Mouse (Mus musculus): ENCODE measurements around the gene Arrb2.
A peak's percentile ranks its signal among the peaks of the same experiment; 100 is the strongest.
"Not testable (repeated sequence)": the region's sequence is repeated elsewhere in the genome, so short reads cannot be mapped to it uniquely, and the experiment has no call there.

The Arrb2 gene

GRCm38 (mm10) chr11:70446756-70447155 lies 14.3 kb downstream of the Arrb2 start:
- no peak for DNase-seq (ENCODE audit: low spot score)

DNA sequence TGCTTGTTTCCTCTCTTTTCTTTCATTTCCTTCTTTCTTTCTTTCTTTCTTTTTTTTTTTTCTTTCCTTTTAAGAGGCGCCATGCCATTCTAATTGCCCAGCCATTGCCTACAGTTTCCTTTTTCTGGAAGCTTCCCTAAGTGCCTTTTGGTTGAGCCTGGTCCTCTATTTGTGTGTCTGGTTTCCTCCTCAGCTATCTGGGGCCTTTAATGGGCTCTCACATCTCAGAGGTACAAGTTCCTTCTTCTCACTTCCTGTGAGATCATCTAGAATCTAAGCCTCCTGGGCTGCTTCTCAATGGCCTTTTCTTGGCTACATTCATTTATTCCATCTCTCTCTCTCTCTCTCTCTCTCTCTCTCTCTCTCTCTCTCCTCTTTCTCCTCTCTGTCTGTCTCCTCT lies 14.9 kb downstream of the Arrb2 start:
- DNase-seq (ENCODE audit: low spot score), result no peak

DNA sequence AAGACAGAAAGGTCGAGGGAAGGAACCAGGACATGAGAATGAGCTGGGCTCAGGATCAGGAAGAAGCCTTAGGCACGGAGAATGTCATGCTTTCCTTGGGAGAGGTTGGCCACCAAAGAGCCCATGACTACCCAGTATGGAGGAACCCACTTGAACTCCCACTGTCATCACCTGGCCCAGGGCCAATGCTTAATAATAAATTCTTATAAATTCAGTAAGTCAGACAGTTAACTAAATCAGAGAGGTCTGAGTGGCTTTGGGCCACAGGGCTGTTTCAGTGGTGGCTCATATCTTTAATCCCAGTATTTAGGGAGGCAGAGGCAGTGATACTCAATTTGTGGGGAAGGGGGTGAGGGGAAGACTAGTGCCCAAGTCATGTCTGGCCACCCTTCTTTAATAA lies 18.5 kb downstream of the Arrb2 start:
- DNase-seq (ENCODE audit: low spot score), result no peak

DNA sequence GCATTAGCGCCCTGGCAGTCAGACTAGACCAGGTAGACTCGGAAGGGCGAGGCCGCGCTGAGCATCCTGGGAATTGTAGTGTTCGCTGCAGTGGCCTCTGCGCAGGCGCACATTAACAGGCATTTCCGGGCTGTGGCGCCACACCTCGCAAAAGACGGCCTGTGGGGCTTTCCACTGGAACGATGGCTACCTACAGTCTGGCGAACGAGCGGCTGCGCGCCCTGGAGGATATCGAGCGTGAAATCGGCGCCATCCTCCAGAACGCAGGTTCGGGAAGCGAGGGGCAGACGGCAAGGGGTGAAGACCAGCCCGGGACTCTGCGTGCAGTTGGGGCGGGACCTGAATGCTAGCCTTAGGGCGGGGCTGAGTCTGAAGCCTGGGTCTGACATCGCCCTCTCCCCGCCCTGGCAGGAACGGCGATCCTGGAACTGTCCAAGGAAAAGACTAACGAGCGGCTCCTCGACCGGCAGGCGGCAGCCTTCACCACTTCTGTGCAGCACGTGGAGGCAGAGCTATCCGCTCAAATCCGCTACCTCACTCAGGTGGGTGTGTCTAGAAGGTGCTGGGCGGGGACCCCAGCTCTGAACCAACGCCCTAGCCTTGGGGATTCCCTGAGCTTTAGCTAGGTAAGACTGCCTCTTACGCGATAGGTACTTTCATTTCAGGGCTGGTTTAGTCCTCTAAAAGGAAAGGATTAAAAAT lies 19.5 kb downstream of the Arrb2 start, which contains the start of gene Med11:
Med11 (plus strand) TSS at position 123 of the 702 bp plus-strand sequence.
- peak; percentile 89 for DNase-seq (ENCODE audit: low spot score)

- DNase-seq (ENCODE audit: low spot score), result no peak
These were observed 21.0 kb downstream of the Arrb2 start for GRCm38 (mm10) chr11:70453261-70454044.

DNA sequence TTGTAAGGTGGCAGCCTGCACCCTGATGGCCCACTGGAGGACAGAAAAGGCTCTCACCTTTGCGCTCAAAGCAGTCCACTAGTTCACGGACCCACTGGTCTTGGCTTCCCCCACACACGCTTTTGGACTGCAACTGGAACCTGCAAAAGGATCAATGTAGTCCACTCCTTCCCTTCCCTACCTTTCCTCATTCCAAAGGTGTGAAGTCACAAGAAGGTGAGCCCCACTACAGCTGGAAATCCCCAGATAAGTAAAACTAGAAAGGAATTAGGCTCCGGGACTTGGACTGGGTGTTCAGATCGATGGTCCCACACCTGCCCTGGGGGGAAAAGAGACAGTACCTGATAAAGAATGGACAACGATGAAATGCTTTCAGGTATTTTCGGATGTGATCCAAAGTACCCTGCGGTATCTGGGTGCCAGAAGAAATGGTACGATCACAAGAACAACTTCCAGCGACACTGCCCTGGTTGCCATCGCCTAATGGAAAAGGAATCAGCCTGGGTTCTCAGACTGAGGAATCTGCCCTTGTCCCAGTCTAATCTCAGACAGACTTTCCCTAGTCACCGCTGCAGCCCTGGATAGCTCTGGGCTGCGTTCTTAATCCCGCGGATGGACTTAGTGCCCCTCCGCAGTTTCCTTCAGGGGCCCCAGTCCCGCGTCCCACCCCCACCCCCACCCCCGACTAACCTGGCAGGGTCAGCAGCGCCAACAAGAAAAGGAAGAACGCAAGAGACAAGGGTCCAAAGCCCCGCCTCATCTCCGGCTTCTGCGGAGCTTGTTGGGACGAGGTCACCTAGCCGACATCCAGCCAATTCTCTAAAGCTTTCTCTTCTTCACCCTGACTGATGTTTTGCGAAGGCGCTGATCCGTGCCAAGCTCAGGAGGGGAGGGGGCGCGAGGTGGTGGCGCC lies 26.5 kb downstream of the Arrb2 start, which contains the start of gene Zmynd15:
Zmynd15 (plus strand) TSS at position 746 of the 913 bp plus-strand sequence.
- no peak for DNase-seq (ENCODE audit: low spot score)

DNA sequence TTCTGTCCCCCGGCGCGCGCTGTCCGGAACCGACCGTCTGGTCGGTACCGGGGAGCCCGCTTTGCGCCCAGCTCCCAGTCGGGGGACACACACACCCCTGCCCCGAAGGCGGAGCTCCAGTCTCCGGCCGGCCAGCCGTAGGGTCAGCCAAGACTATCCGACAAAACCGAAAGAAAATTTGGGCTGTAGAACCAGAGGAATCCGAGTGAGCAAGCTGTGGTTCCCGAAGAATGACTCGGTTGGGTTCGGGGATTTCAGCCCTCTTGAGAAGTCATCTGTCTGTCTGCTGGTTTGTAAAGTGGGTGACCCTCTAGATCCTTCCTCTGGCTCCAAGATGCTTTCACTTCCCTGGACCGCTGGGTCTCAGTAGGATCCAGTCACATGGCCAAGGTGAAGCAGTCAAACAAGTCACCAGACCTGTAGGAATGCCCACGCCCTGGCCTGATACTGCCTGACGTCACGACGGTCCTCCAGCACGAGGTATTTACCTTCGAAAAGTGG lies 27.2 kb downstream of the Arrb2 start, which contains the start of gene Cxcl16:
Cxcl16 (minus strand) TSS at position 384 of the 501 bp plus-strand sequence.
- DNase-seq (ENCODE audit: low spot score), result no peak

- DNase-seq (ENCODE audit: low spot score), result no peak
These were observed 31.5 kb downstream of the Arrb2 start for GRCm38 (mm10) chr11:70463970-70464369.

DNA sequence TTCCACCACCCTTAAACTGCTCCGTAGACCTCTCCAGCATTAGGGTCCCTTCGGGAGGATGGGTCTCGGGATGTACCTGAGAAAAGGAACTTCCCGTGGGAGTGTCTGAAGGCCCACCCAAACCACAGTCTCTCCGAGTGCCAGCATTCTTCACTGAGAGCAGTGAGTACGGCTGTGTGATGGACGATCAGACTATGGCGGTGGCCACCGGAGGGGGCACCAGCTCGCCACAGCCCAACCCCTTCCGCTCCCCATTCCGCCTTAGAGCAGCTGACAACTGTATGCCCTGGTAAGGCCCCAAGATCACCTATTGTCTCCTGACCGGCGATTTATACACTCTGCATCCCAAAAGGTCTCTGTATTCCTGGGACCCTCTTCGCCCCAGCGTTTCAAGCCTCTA lies 32.8 kb downstream of the Arrb2 start:
- DNase-seq (ENCODE audit: low spot score), result no peak

- no peak for DNase-seq (ENCODE audit: low spot score)
These were observed 33.4 kb downstream of the Arrb2 start for GRCm38 (mm10) chr11:70465824-70466223.

DNA sequence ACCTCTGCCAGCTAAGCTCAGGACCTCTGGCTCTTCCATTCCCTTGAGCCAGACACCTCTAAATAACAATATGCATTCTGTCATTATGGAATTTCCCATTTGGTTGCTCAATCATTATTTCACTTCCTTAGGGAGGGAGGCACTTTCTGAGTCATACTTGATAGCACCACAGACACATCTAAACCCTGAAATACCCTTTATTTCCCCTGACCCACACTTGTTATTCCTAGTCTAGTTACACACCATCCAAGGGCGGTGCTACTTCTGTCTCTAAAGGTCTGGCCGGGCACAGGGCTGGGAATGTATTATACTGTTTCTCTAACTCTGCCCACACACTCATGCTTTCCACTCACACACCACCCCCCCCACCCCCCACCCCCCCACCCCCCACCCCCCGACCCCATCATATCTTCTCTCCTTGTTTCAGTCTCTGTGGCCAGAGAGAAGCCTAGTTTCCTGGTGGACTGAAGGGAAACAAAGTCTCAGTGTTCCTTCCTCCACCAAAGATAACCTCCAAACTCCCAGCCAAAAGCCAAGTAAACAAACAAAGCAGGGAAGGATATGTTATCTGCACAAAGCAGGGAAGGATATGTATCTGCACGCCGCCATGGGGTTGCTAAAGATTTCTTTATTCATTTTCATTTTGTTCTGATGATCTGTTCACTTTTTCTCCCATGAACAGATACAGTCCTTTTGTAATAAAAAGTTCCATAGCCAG lies 35.6 kb downstream of the Arrb2 start:
- no peak for DNase-seq (ENCODE audit: low spot score)

- DNase-seq (ENCODE audit: low spot score), result no peak
These were observed 37.3 kb downstream of the Arrb2 start for GRCm38 (mm10) chr11:70469764-70470163.

- DNase-seq (ENCODE audit: low spot score), result no peak
These were observed 40.3 kb downstream of the Arrb2 start for GRCm38 (mm10) chr11:70472716-70473115.

DNA sequence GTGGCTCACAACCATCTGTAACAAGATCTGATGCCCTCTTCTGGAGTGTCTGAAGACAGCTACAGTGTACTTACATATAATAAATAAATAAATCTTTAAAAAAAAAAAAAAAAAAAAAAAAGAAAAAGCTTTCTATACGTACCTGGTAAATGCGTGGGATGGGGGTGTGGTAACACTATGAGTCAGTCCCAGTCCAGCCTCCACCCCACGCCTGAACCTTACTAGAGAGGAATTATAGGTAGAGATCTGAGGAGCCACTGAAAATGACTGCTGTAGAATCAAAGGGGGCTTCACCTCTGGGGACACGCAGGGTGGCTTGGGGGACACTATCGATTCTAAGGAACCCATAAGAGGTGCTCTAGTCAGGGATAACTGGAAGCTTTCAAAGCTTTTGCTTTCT lies 40.9 kb downstream of the Arrb2 start:
- not testable (repeated sequence) for DNase-seq (ENCODE audit: low spot score)

- DNase-seq (ENCODE audit: low spot score), result no peak
These were observed 42.6 kb downstream of the Arrb2 start for GRCm38 (mm10) chr11:70474872-70475534.

DNA sequence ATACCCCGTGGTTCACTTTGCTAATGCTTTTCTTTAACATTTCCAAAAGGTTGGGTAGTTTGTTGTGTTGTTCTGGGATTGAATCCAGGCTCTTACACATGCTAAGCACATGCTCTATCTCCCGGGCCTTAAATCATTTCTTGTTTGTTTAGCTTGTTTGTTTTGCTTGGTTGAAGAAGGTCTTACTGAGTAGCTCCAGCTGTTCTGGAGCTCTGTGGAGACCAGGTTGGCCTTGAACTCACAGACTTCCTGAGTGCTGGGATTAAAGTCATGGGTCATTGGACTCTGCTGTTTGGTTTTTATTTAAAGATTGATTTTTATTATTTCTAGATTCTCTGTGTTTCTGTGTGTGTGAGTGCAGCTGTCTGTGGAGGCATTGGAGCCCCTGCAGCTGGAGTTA lies 53.1 kb downstream of the Arrb2 start:
- no peak for DNase-seq (ENCODE audit: low spot score)

GRCm38 (mm10) chr11:70487816-70488215 lies 55.4 kb downstream of the Arrb2 start:
- DNase-seq (ENCODE audit: low spot score), result no peak

GRCm38 (mm10) chr11:70489138-70489537 lies 56.7 kb downstream of the Arrb2 start:
- no peak for DNase-seq (ENCODE audit: low spot score)

DNA sequence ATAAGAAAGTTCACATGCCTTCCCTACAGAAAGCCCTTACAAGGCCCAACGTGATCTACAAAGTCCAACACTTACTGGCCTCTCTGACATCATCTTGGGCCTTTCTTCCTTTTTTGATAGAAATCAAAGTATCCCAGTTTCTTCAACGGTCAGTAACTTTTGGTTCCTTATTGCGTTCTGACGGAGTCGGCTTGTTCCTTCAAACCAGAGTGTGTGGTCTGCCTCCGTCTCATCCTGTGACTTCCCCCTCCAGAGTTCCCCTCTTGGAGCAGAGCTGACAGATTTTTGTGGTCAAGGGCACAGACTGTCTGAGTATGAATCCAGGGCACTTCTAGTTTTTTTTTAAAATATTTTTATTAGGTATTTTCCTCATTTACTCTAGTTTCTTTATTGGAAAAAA lies 57.2 kb downstream of the Arrb2 start:
- peak; percentile 20 for DNase-seq (ENCODE audit: low spot score)
